Mouse (Mus musculus): ENCODE data around the gene Esr1. TPM values are rescaled to one million over a fixed set of nuclear protein-coding genes. Genes with fewer than 3 reads are reported as not detected.
A peak's percentile ranks its signal among the peaks of the same experiment; 100 is the strongest.

Esr1 gene
- polyA plus RNA-seq, 1 experiment, result 3.6 TPM

GRCm38 (mm10) chr10:4625300-4625699 is 13.9 kb downstream of the Esr1 start:
- no peak overlapping the region for H3K4me3 ChIP-seq
- no peak overlapping the region for H3ac ChIP-seq (ENCODE audit: control insufficient read depth, insufficient read length)
- no peak for TF ChIP-seq POLR2A (IDR thresholded peaks at IDR 0.05; ENCODE audit: insufficient read length, low read depth)
- TF ChIP-seq USF1 (IDR thresholded peaks at IDR 0.05; ENCODE audit: low read depth), result no peak
- TF ChIP-seq E2F4 (IDR thresholded peaks at IDR 0.05; ENCODE audit: insufficient read depth), result no peak
- no peak for TF ChIP-seq TCF12 (IDR thresholded peaks at IDR 0.05; ENCODE audit: insufficient read depth, poor library complexity, severe bottlenecking)
- no peak for TF ChIP-seq POLR2AphosphoS2 (IDR thresholded peaks at IDR 0.05; ENCODE audit: insufficient read length, low read depth)
- no peak for TF ChIP-seq MYOD1 (IDR thresholded peaks at IDR 0.05; ENCODE audit: control insufficient read depth in 1 of 3, insufficient read length in 2 of 3, low read depth in 2 of 3)
- no peak overlapping the region for H3K4me2 ChIP-seq (ENCODE audit: low read depth)
- H3K79me2 ChIP-seq (ENCODE audit: control insufficient read depth, insufficient read depth), result no peaks in the 10 kb centered on the region
- H3K27me3 ChIP-seq (ENCODE audit: control insufficient read depth, insufficient read depth, insufficient read length), result no peaks in the 10 kb centered on the region
- H3K36me3 ChIP-seq (ENCODE audit: control insufficient read depth, insufficient read depth), result no peaks in the 10 kb centered on the region

GRCm38 (mm10) chr10:4626432-4626831 is 15.0 kb downstream of the Esr1 start:
- TF ChIP-seq MAX (IDR thresholded peaks at IDR 0.05; ENCODE audit: low read depth) (no peak), MYOD1 (IDR thresholded peaks at IDR 0.05; ENCODE audit: control insufficient read depth in 1 of 3, insufficient read length in 2 of 3, low read depth in 2 of 3) (no peak), POLR2A (IDR thresholded peaks at IDR 0.05; ENCODE audit: insufficient read length, low read depth) (no peak), CEBPB (IDR thresholded peaks at IDR 0.05; ENCODE audit: insufficient read depth, poor library complexity, severe bottlenecking) (no peak), SRF (IDR thresholded peaks at IDR 0.05; ENCODE audit: control insufficient read depth, insufficient read length, low read depth) (no peak), REST (IDR thresholded peaks at IDR 0.05; ENCODE audit: insufficient read depth, insufficient read length) (no peak), POLR2AphosphoS2 (IDR thresholded peaks at IDR 0.05; ENCODE audit: insufficient read length, low read depth) (no peak), E2F4 (IDR thresholded peaks at IDR 0.05; ENCODE audit: insufficient read depth) (no peak), USF1 (IDR thresholded peaks at IDR 0.05; ENCODE audit: low read depth) (no peak), MYOG (IDR thresholded peaks at IDR 0.05; ENCODE audit: control insufficient read depth in 1 of 3, insufficient read depth in 1 of 3, insufficient read length in 2 of 3, low read depth in 2 of 3) (no peak), TCF3 (IDR thresholded peaks at IDR 0.05; ENCODE audit: insufficient read length, low read depth) (no peak), TCF12 (IDR thresholded peaks at IDR 0.05; ENCODE audit: insufficient read depth, poor library complexity, severe bottlenecking) (no peak)

GRCm38 (mm10) chr10:4626996-4627395 is 15.6 kb downstream of the Esr1 start:
- no peak overlapping the region for H3K4me2 ChIP-seq (ENCODE audit: low read depth)
- no peaks in the 10 kb centered on the region for H3K79me2 ChIP-seq (ENCODE audit: control insufficient read depth, insufficient read depth)

More at GRCm38 (mm10) chr10:4626432-4626831, 15.0 kb downstream of the Esr1 start:
- Histone ChIP-seq H3K4me3 (no peak overlapping the region), H3K36me3 (ENCODE audit: control insufficient read depth, insufficient read depth) (no peaks in the 10 kb centered on the region), H3K27me3 (ENCODE audit: control insufficient read depth, insufficient read depth, insufficient read length) (no peaks in the 10 kb centered on the region), H3K4me2 (ENCODE audit: low read depth) (no peak overlapping the region), H3K79me2 (ENCODE audit: control insufficient read depth, insufficient read depth) (no peaks in the 10 kb centered on the region), H3ac (ENCODE audit: control insufficient read depth, insufficient read length) (no peak overlapping the region)

GRCm38 (mm10) chr10:4627415-4627814 is 16.0 kb downstream of the Esr1 start:
- no peaks in the 10 kb centered on the region for H3K36me3 ChIP-seq (ENCODE audit: control insufficient read depth, insufficient read depth)
- H3K27me3 ChIP-seq (ENCODE audit: control insufficient read depth, insufficient read depth, insufficient read length), result no peaks in the 10 kb centered on the region
- no peaks in the 10 kb centered on the region for H3K79me2 ChIP-seq (ENCODE audit: control insufficient read depth, insufficient read depth)
- no peak overlapping the region for H3K4me3 ChIP-seq
- H3ac ChIP-seq (ENCODE audit: control insufficient read depth, insufficient read length), result no peak overlapping the region
- H3K4me2 ChIP-seq (ENCODE audit: low read depth), result no peak overlapping the region
- TF ChIP-seq REST (IDR thresholded peaks at IDR 0.05; ENCODE audit: insufficient read depth, insufficient read length) (no peak), SRF (IDR thresholded peaks at IDR 0.05; ENCODE audit: control insufficient read depth, insufficient read length, low read depth) (no peak)

More at GRCm38 (mm10) chr10:4626996-4627395, 15.6 kb downstream of the Esr1 start:
- H3K4me3 ChIP-seq, result no peak overlapping the region
- no peaks in the 10 kb centered on the region for H3K36me3 ChIP-seq (ENCODE audit: control insufficient read depth, insufficient read depth)
- TF ChIP-seq TCF3 (IDR thresholded peaks at IDR 0.05; ENCODE audit: insufficient read length, low read depth), result no peak
- no peak overlapping the region for H3ac ChIP-seq (ENCODE audit: control insufficient read depth, insufficient read length)
- H3K27me3 ChIP-seq (ENCODE audit: control insufficient read depth, insufficient read depth, insufficient read length), result no peaks in the 10 kb centered on the region

- Histone ChIP-seq H3K79me2 (ENCODE audit: control insufficient read depth, insufficient read depth) (no peaks in the 10 kb centered on the region), H3K36me3 (ENCODE audit: control insufficient read depth, insufficient read depth) (no peaks in the 10 kb centered on the region), H3K4me3 (no peak overlapping the region), H3K27me3 (ENCODE audit: control insufficient read depth, insufficient read depth, insufficient read length) (no peaks in the 10 kb centered on the region), H3K4me2 (ENCODE audit: low read depth) (no peak overlapping the region), H3ac (ENCODE audit: control insufficient read depth, insufficient read length) (no peak overlapping the region)
- no peak for TF ChIP-seq MYOD1 (IDR thresholded peaks at IDR 0.05; ENCODE audit: control insufficient read depth in 1 of 3, insufficient read length in 2 of 3, low read depth in 2 of 3)
- no peak for TF ChIP-seq E2F4 (IDR thresholded peaks at IDR 0.05; ENCODE audit: insufficient read depth)
- no peak for TF ChIP-seq MYOG (IDR thresholded peaks at IDR 0.05; ENCODE audit: control insufficient read depth in 1 of 3, insufficient read depth in 1 of 3, insufficient read length in 2 of 3, low read depth in 2 of 3)
- no peak for TF ChIP-seq USF1 (IDR thresholded peaks at IDR 0.05; ENCODE audit: low read depth)
Observed at GRCm38 (mm10) chr10:4629314-4629713, 17.9 kb downstream of the Esr1 start.

- peak overlapping the region; percentile 59 for H3K4me2 ChIP-seq (ENCODE audit: low read depth)
- no peaks in the 10 kb centered on the region for H3K27me3 ChIP-seq (ENCODE audit: control insufficient read depth, insufficient read depth, insufficient read length)
- H3K79me2 ChIP-seq (ENCODE audit: control insufficient read depth, insufficient read depth), result no peaks in the 10 kb centered on the region
- H3K36me3 ChIP-seq (ENCODE audit: control insufficient read depth, insufficient read depth), result no peaks in the 10 kb centered on the region
- TF ChIP-seq TCF3 (IDR thresholded peaks at IDR 0.05; ENCODE audit: insufficient read length, low read depth) (no peak), MAX (IDR thresholded peaks at IDR 0.05; ENCODE audit: low read depth) (no peak), TCF12 (IDR thresholded peaks at IDR 0.05; ENCODE audit: insufficient read depth, poor library complexity, severe bottlenecking) (no peak), POLR2A (IDR thresholded peaks at IDR 0.05; ENCODE audit: insufficient read length, low read depth) (no peak), USF1 (IDR thresholded peaks at IDR 0.05; ENCODE audit: low read depth) (no peak), POLR2AphosphoS2 (IDR thresholded peaks at IDR 0.05; ENCODE audit: insufficient read length, low read depth) (no peak), MYOG (IDR thresholded peaks at IDR 0.05; ENCODE audit: control insufficient read depth in 1 of 3, insufficient read depth in 1 of 3, insufficient read length in 2 of 3, low read depth in 2 of 3) (no peak), E2F4 (IDR thresholded peaks at IDR 0.05; ENCODE audit: insufficient read depth) (no peak), MYOD1 (IDR thresholded peaks at IDR 0.05; ENCODE audit: control insufficient read depth in 1 of 3, insufficient read length in 2 of 3, low read depth in 2 of 3) (no peak), REST (IDR thresholded peaks at IDR 0.05; ENCODE audit: insufficient read depth, insufficient read length) (no peak), CEBPB (IDR thresholded peaks at IDR 0.05; ENCODE audit: insufficient read depth, poor library complexity, severe bottlenecking) (no peak), SRF (IDR thresholded peaks at IDR 0.05; ENCODE audit: control insufficient read depth, insufficient read length, low read depth) (no peak)
- no peak overlapping the region for H3K4me3 ChIP-seq
- no peak overlapping the region for H3ac ChIP-seq (ENCODE audit: control insufficient read depth, insufficient read length)
Observed at GRCm38 (mm10) chr10:4632211-4632704, 20.9 kb downstream of the Esr1 start.
